Mouse (Mus musculus) thymus, postnatal 14 days (tissue): Measurements from ENCODE around the gene Kndc1.

ENCODE experiments used
- DNase-seq: peaks from one replicate; pipeline ENCODE4 v3.0.0; 2021

Kndc1 gene

GRCm38 (mm10) chr7:139951991-139952633 lies 57.6 kb downstream of the Kndc1 start:
- no peak for DNase-seq

DNA sequence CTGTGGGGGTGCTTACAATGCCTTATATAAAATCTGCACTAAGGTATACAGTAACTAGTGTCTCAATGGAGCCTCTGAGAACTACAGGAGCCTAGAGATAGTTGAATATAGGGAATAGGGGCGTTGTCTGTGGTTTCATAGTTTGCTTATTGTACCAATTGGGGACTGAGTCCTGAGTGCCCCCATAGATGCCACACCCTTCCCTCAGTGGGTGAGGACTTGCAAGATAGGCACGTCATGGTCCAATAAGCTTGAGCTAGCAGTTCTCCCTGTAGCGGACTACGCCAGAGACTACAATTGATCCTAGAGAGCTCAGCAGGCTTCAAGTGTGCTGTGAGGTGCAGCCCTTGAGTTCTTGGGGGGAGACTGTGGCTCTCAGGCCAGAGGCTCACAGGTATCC lies 61.0 kb downstream of the Kndc1 start:
- no peak for DNase-seq

GRCm38 (mm10) chr7:139956658-139957057 lies 62.2 kb downstream of the Kndc1 start:
- no peak for DNase-seq

- DNase-seq, result no peak
Measured at GRCm38 (mm10) chr7:139957437-139957836, 62.9 kb downstream of the Kndc1 start.

GRCm38 (mm10) chr7:139957958-139958357 lies 63.5 kb downstream of the Kndc1 start:
- no peak for DNase-seq

GRCm38 (mm10) chr7:139961141-139961540 lies 66.6 kb downstream of the Kndc1 start:
- DNase-seq, result no peak

GRCm38 (mm10) chr7:139963814-139964213 lies 69.3 kb downstream of the Kndc1 start:
- no peak for DNase-seq

DNA sequence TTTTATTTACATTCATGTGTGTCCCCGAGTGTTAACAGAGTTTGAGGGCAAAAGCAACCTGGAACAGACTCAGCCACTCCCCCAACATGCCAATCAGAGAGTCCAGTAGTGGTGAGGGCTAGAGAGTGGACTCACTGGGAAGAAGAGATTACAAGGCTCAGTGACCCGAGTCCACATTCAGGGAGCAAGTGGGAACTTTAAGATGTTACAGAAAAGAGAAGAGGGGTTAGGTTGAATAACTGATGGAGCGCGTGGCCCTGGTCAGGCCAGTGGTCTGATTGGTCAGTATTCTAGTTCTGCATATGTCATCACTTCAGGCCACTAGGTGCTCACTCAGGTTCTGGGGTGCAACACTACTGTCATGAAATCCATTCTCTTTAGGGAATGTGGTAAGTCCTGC lies 72.7 kb downstream of the Kndc1 start:
- no peak for DNase-seq

GRCm38 (mm10) chr7:139968428-139968827 lies 73.9 kb downstream of the Kndc1 start:
- DNase-seq, result no peak

DNA sequence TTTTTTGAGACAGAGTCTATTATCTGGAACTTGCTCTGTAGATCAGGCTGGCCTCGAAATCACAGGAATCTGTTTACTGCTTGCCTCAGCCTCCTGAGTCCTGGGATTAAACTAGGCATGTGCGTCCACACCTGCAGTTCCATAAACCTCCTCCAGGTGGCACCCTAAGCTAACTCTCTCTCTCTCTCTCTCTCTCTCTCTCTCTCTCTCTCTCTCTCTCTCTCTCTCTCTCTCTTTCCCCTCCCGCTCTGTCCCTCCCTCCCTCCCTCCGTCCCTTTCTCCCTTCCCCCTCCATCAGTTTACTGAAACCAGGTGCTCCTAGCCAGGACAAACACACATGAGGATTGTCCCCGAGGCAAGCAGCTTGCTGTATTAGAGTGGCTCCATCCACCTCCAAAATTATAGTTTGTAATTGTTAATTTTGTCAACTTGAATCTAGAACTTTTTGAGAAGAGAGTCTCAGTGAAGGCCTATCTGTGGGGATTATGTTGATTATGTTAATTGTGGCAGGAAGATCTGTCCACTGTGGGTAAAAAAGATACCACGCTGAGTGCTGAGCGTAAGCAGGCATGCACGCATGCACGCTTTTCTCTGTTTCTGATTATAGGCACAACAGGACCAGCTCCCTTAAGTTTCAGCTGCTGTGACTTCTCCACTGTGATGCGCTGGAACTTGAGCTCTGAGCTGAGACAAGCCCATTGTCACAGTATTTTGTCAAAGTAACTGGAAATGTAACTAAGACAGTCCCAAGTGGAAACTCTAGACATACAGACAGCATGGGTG lies 75.0 kb downstream of the Kndc1 start:
- DNase-seq, result peak; percentile 80

- DNase-seq, result no peak
Measured at GRCm38 (mm10) chr7:139970216-139970919, 75.9 kb downstream of the Kndc1 start.

GRCm38 (mm10) chr7:139970979-139971378 lies 76.5 kb downstream of the Kndc1 start:
- DNase-seq, result no peak

DNA sequence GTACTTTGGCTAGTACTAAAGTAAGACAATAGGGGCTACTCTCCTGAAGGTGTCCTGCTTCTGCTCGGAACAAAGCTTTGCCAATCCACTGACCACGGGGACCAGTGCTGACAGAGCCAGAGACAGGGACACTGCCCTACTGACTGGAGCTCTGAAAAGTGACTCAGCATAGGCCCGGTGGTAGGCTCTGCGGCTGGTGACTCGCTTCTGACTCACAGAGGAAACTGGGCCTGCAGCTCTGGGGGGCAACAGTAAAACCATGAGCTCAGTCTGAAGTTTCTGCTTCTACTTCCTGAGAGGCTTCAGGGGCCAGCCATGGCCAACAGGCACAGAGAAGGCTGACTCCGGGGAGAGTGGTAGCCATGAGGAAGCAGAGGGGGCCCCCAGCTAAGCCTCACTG lies 76.9 kb downstream of the Kndc1 start:
- no peak for DNase-seq

DNA sequence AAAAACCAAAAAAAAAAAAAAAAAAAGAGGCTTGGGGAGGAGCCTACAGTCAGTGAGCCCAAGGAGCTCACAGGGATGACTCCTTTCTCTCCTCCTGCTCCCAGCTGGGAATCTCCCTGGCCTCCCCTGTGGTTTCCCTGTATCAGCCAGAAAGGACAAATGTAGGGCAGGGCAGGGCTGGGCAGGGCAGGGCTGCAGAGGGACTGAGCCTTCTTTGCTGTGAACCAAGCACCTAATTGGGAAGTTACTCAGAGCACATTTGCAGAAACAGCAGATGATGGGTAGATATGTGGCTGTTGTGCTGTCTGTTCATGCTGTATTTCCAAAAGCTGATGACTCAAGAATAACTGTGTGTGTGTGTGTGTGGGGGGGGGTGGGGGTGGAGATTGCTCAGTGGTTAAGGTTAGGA lies 78.4 kb downstream of the Kndc1 start:
- no peak for DNase-seq

GRCm38 (mm10) chr7:139974307-139974706 lies 79.8 kb downstream of the Kndc1 start:
- DNase-seq, result no peak

DNA sequence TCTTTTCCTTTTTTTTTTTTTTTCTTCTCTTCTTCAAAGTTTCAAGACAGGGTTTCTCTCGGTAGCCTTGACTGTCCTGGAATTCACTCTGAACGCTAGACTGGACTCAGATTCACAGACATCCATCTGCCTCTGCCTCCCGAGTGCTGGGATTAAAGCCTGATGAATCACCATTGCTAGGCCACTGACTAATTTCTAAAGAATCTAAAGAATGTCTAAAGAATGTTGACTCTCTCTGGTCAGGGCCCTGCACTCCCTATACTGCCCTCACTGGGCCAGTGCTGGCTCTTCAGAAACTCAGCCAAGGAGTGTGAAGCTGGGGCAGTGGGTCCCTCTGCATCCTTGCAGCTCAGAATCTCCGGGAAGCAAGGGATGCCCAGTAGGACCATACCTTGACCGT lies 81.0 kb downstream of the Kndc1 start:
- no peak for DNase-seq

DNA sequence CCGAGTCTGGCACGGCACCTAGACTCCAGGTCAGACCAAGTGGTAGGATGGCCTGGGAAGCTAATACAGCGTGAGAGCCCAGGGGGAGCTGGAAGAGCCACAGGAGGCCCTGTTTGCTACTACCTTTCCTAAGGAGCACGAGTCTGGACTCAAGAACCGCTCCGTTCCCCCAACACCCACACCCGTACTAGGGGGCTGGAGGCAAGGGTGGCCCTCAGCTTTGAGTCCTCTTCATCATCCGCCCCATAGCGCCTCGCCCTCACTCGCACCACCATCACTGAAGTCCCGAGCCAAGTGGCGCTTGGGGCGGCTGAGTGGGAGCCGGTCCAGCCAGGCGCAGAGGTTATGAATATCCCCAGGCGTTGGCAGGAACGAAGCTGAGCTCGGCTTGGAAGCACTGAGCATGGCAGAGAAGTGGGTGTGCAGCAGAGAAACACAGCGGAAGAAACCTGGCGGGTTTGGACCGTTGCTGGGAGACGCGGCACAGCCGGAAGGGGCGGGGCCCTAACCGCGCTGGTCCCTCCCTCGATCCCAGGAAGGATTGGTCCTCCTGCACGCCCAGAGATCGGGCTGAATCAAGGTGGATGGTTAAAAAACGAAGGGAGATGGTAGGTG lies 83.9 kb downstream of the Kndc1 start, which contains the start of gene 6430531B16Rik:
6430531B16Rik (minus strand) TSS at position 478 of the 615 bp plus-strand sequence.
- DNase-seq, result peak; percentile 83

DNA sequence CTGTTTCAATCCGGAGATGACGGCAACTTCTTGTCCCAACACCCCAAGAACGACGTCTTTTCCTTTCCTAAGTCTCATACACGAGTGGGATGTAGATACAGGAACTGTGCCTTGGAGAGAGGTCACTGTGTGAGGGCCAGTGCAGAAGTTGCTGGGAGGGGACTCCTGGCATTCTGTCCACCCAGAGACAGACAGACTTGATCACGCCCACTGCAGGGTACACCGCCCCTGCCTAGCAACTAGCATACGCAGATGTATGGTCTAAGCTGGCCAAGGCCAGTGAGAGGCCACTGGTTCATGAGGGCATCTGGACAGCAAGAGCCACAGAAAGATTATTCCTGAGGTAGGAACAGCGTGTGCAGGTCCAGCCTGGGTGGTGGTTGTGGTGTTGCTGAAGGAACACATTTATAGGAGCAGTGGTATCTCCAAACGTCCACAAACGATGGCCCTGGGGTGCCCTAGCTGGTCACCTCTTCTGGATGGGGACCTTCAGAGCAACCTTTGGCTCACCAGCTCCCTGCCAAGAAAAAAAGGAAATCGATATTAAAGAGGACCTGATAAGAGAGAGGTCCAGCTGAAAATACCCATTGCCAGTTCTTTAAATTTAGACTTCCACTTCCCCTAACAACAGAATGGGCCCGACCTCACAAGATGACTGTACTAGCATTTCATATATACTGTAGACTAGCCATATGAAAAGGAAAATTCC lies 84.7 kb downstream of the Kndc1 start:
- DNase-seq, result no peak

DNA sequence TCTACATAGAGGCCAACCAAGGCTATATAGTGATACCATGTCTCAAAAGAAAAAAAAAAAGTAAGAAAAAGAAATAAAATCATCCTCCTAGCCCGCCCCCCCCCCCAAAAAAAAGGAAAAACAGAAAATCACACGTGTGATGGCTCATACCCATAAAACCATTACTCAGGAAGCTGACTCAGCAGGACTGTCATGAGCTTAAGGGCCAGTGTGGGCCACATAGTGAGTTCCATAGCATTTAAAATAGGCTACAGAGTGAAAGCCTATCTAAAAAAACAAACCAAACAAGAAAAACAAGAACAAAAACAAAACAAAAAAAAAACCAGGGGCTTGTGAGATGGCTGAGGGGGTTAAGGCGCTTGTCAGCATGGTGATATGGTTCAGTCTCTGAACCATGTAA lies 86.3 kb downstream of the Kndc1 start:
- DNase-seq, result no peak

GRCm38 (mm10) chr7:139982058-139982457 lies 87.6 kb downstream of the Kndc1 start:
- no peak for DNase-seq

DNA sequence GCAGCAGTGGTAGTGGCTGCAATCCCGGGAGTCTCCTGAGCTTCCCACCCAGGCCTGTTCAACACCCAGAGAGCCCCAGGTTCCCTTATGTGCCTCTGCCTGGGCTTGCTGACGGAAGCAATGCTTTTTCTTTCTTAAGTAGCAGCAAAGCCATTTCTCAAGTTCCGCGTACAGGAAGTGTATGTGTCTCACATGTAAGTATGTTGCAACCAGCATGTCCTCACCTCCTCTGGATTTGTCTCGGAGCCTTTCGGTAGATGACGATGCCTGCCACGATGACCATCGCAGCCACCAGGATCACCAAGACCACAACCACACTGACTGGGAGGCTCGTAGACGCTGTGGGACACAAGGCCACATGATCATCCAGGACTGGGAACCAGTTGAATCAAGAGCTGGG lies 90.0 kb downstream of the Kndc1 start:
- DNase-seq, result no peak

- DNase-seq, result no peak
Measured at GRCm38 (mm10) chr7:139988272-139988671, 93.8 kb downstream of the Kndc1 start.
